Mouse (Mus musculus): ENCODE measurements around the gene 2210010C04Rik. TPM values are rescaled to one million over a fixed set of nuclear protein-coding genes. Genes with fewer than 3 reads are reported as not detected.

2210010C04Rik gene
- polyA plus RNA-seq, 1 experiment from 2014 or later = not detected

- ATAC-seq = no peak
- DNase-seq (ENCODE audit: low spot score) = no peak
- WGBS = 72% methylated on average over 2 of the region's 2 CpGs
Observed at GRCm38 (mm10) chr6:41062081-41062480, 26.8 kb upstream of the 2210010C04Rik start.

GRCm38 (mm10) chr6:41061085-41061484 is 25.8 kb upstream of the 2210010C04Rik start:
- Histone ChIP-seq H3K4me2 (replicated peaks; ENCODE audit: low read depth, low read length) (no peak overlapping the region), H3K9me3 (ENCODE audit: low read length) (no peaks in the 10 kb centered on the region), H3K36me3 (ENCODE audit: insufficient read depth, low read length) (no peaks in the 10 kb centered on the region), H3K27me3 (replicated peaks; ENCODE audit: insufficient read depth, low read length) (no peaks in the 10 kb centered on the region), H3K4me3 (ENCODE audit: low read depth, low read length) (no peak overlapping the region), H3K9ac (replicated peaks; ENCODE audit: low read depth) (no peak overlapping the region), H3K4me1 (ENCODE audit: insufficient read depth, low read depth, low read length) (no peaks in the 10 kb centered on the region), H3K27ac (ENCODE audit: low read length) (no peak overlapping the region)
- no peak for TF ChIP-seq EP300 (IDR thresholded peaks at IDR 0.05)
- no peak for TF ChIP-seq CTCF (IDR thresholded peaks at IDR 0.05)
- DNase-seq (ENCODE audit: low spot score) (no peak), ATAC-seq (no peak)
- 71% methylated on average over 5 of the region's 5 CpGs for WGBS

More at GRCm38 (mm10) chr6:41062081-41062480, 26.8 kb upstream of the 2210010C04Rik start:
- Histone ChIP-seq H3K4me1 (ENCODE audit: insufficient read depth, low read depth, low read length) (no peaks in the 10 kb centered on the region), H3K27me3 (replicated peaks; ENCODE audit: insufficient read depth, low read length) (no peaks in the 10 kb centered on the region), H3K4me2 (replicated peaks; ENCODE audit: low read depth, low read length) (no peak overlapping the region), H3K27ac (ENCODE audit: low read length) (no peak overlapping the region), H3K36me3 (ENCODE audit: insufficient read depth, low read length) (no peaks in the 10 kb centered on the region), H3K9me3 (ENCODE audit: low read length) (no peaks in the 10 kb centered on the region), H3K4me3 (ENCODE audit: low read depth, low read length) (no peak overlapping the region), H3K9ac (replicated peaks; ENCODE audit: low read depth) (no peak overlapping the region)
- TF ChIP-seq CTCF (IDR thresholded peaks at IDR 0.05) (no peak), EP300 (IDR thresholded peaks at IDR 0.05) (no peak)

- H3K4me1 ChIP-seq (ENCODE audit: insufficient read depth, low read depth, low read length) = no peaks in the 10 kb centered on the region
- 56% methylated on average over 5 of the region's 5 CpGs for WGBS
- TF ChIP-seq CTCF (IDR thresholded peaks at IDR 0.05) (no peak), EP300 (IDR thresholded peaks at IDR 0.05) (no peak)
- ATAC-seq (no peak), DNase-seq (ENCODE audit: low spot score) (no peak)
- H3K36me3 ChIP-seq (ENCODE audit: insufficient read depth, low read length) = no peaks in the 10 kb centered on the region
- no peak overlapping the region for H3K4me3 ChIP-seq (ENCODE audit: low read depth, low read length)
- no peaks in the 10 kb centered on the region for H3K9me3 ChIP-seq (ENCODE audit: low read length)
- H3K9ac ChIP-seq (replicated peaks; ENCODE audit: low read depth) = no peak overlapping the region
- H3K27ac ChIP-seq (ENCODE audit: low read length) = no peak overlapping the region
- no peaks in the 10 kb centered on the region for H3K27me3 ChIP-seq (replicated peaks; ENCODE audit: insufficient read depth, low read length)
- H3K4me2 ChIP-seq (replicated peaks; ENCODE audit: low read depth, low read length) = no peak overlapping the region
Observed at GRCm38 (mm10) chr6:41057653-41058052, 22.3 kb upstream of the 2210010C04Rik start.

- H3K36me3 ChIP-seq (ENCODE audit: insufficient read depth, low read length) = no peaks in the 10 kb centered on the region
- ATAC-seq = no peak
- peak; percentile 24 for DNase-seq (ENCODE audit: low spot score)
Observed at GRCm38 (mm10) chr6:41055581-41055980, 20.3 kb upstream of the 2210010C04Rik start.

GRCm38 (mm10) chr6:41054379-41054778 is 19.1 kb upstream of the 2210010C04Rik start:
- Histone ChIP-seq H3K4me1 (ENCODE audit: insufficient read depth, low read depth, low read length) (no peaks in the 10 kb centered on the region), H3K4me3 (ENCODE audit: low read depth, low read length) (no peak overlapping the region), H3K4me2 (replicated peaks; ENCODE audit: low read depth, low read length) (no peak overlapping the region), H3K27me3 (replicated peaks; ENCODE audit: insufficient read depth, low read length) (no peaks in the 10 kb centered on the region), H3K36me3 (ENCODE audit: insufficient read depth, low read length) (no peaks in the 10 kb centered on the region), H3K9me3 (ENCODE audit: low read length) (no peaks in the 10 kb centered on the region), H3K27ac (ENCODE audit: low read length) (no peak overlapping the region), H3K9ac (replicated peaks; ENCODE audit: low read depth) (no peak overlapping the region)
- ATAC-seq (no peak), DNase-seq (ENCODE audit: low spot score) (no peak)
- WGBS = 91% methylated on average over 2 of the region's 2 CpGs
- no peak for TF ChIP-seq CTCF (IDR thresholded peaks at IDR 0.05)
- no peak for TF ChIP-seq EP300 (IDR thresholded peaks at IDR 0.05)

More at GRCm38 (mm10) chr6:41055581-41055980, 20.3 kb upstream of the 2210010C04Rik start:
- TF ChIP-seq EP300 (IDR thresholded peaks at IDR 0.05) (no peak), CTCF (IDR thresholded peaks at IDR 0.05) (peak; percentile 62)
- no peaks in the 10 kb centered on the region for H3K27me3 ChIP-seq (replicated peaks; ENCODE audit: insufficient read depth, low read length)
- H3K27ac ChIP-seq (ENCODE audit: low read length) = no peak overlapping the region
- WGBS = 32% methylated on average over 2 of the region's 2 CpGs
- H3K4me3 ChIP-seq (ENCODE audit: low read depth, low read length) = no peak overlapping the region
- H3K9ac ChIP-seq (replicated peaks; ENCODE audit: low read depth) = no peak overlapping the region
- no peak overlapping the region for H3K4me2 ChIP-seq (replicated peaks; ENCODE audit: low read depth, low read length)
- H3K9me3 ChIP-seq (ENCODE audit: low read length) = no peaks in the 10 kb centered on the region
- no peaks in the 10 kb centered on the region for H3K4me1 ChIP-seq (ENCODE audit: insufficient read depth, low read depth, low read length)

GRCm38 (mm10) chr6:41051824-41052223 is 16.5 kb upstream of the 2210010C04Rik start:
- no peak overlapping the region for H3K27ac ChIP-seq (ENCODE audit: low read length)
- H3K4me3 ChIP-seq (ENCODE audit: low read depth, low read length) = no peak overlapping the region
- no peak overlapping the region for H3K4me2 ChIP-seq (replicated peaks; ENCODE audit: low read depth, low read length)
- no peaks in the 10 kb centered on the region for H3K9me3 ChIP-seq (ENCODE audit: low read length)
- no peaks in the 10 kb centered on the region for H3K27me3 ChIP-seq (replicated peaks; ENCODE audit: insufficient read depth, low read length)
- TF ChIP-seq CTCF (IDR thresholded peaks at IDR 0.05) (no peak), EP300 (IDR thresholded peaks at IDR 0.05) (no peak)
- H3K9ac ChIP-seq (replicated peaks; ENCODE audit: low read depth) = no peak overlapping the region
- DNase-seq (ENCODE audit: low spot score) (no peak), ATAC-seq (no peak)
- 76% methylated on average over 4 of the region's 4 CpGs for WGBS
- no peaks in the 10 kb centered on the region for H3K4me1 ChIP-seq (ENCODE audit: insufficient read depth, low read depth, low read length)
- H3K36me3 ChIP-seq (ENCODE audit: insufficient read depth, low read length) = no peaks in the 10 kb centered on the region

GRCm38 (mm10) chr6:41048602-41049001 is 13.3 kb upstream of the 2210010C04Rik start:
- H3K36me3 ChIP-seq (ENCODE audit: insufficient read depth, low read length) = no peaks in the 10 kb centered on the region
- no peaks in the 10 kb centered on the region for H3K27me3 ChIP-seq (replicated peaks; ENCODE audit: insufficient read depth, low read length)
- no peaks in the 10 kb centered on the region for H3K9me3 ChIP-seq (ENCODE audit: low read length)
- WGBS = 39% methylated on average over 1 of the region's 1 CpGs
- no peak overlapping the region for H3K27ac ChIP-seq (ENCODE audit: low read length)
- no peak for TF ChIP-seq CTCF (IDR thresholded peaks at IDR 0.05)
- TF ChIP-seq EP300 (IDR thresholded peaks at IDR 0.05) = no peak
- no peaks in the 10 kb centered on the region for H3K4me1 ChIP-seq (ENCODE audit: insufficient read depth, low read depth, low read length)
- DNase-seq (ENCODE audit: low spot score) = no peak
- H3K4me3 ChIP-seq (ENCODE audit: low read depth, low read length) = no peak overlapping the region
- no peak overlapping the region for H3K9ac ChIP-seq (replicated peaks; ENCODE audit: low read depth)
- H3K4me2 ChIP-seq (replicated peaks; ENCODE audit: low read depth, low read length) = no peak overlapping the region
- no peak for ATAC-seq
